Comparison of ENCODE assay signal across 7 mouse cellular contexts in the genomic region with DNA sequence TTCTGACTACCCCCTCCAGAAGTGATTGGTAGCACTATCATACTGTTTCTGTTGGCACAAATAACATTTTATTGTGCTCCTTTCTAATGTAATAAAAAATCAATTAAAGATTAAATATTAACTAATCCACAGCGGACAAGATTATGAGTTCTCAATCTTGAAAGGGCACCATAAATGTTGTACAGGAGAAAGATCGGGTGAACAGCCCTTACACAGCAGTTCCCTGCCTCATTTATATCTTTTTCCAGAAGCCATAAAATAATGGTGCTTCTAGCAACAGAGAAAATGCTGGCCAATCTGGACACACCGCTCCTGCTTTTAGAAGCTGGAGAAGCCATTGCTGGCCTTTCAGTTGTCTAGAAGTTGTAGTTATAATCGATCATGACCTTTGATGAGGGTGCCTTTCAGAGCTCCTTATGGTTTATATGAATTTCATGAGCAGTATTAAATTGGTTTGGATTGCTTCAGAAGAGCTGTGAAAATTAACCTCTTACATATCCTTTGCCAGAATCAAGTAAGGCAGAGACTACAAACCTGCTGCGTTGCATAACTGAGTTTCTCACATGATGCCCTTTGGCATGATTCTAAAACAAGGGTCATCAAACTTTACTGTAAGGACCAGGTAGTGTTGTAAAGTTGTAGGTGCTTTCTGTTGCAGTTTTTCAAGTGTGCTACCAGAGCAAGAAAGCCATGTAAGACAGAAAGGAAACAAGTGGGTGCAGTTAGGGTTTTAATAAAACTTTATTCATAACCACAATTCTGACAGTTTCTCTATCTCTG.
"Had no signal": no experiment of that assay in that cellular context is flagged by ENCODE, and none has a peak within 500 bp of the region (broad histone marks: within the 10 kb centered on the region; RNA-seq: fewer than 3 reads in every experiment).

No protein-coding gene starts in this region.

- H3K4me3 ChIP-seq: limb, embryonic 12.5 days; limb, embryonic 15.5 days; liver, embryonic 13.5 days had no signal

- DNase-seq: left cerebral cortex, postnatal 4 days; liver, embryonic 13.5 days; lung, adult 2 months had no signal

- H3K4me2 ChIP-seq: limb, embryonic 12.5 days; limb, embryonic 15.5 days; liver, embryonic 13.5 days; midbrain, embryonic 11.5 days had no signal

- H3K4me1 ChIP-seq: limb, embryonic 12.5 days; limb, embryonic 15.5 days; liver, embryonic 13.5 days had no signal

- H3K27me3 ChIP-seq: limb, embryonic 12.5 days; limb, embryonic 15.5 days; liver, embryonic 13.5 days had no signal

- H3K27ac ChIP-seq: limb, embryonic 12.5 days; limb, embryonic 15.5 days; liver, embryonic 13.5 days; stomach, postnatal 0 days had no signal

- H3K9me3 ChIP-seq: limb, embryonic 12.5 days; limb, embryonic 15.5 days; liver, embryonic 13.5 days had no signal

- H3K36me3 ChIP-seq: limb, embryonic 12.5 days; limb, embryonic 15.5 days; liver, embryonic 13.5 days had no signal

- H3K9ac ChIP-seq: limb, embryonic 12.5 days; limb, embryonic 15.5 days; liver, embryonic 13.5 days had no signal
